Mouse (Mus musculus): Measurements from ENCODE around the gene Ddr1.

Ddr1 gene

GRCm38 (mm10) chr17:35635202-35635601, 69.2 kb downstream of the Ddr1 start:
- DNase-seq (ENCODE audit: low spot score): no peak

GRCm38 (mm10) chr17:35633992-35634391, 70.4 kb downstream of the Ddr1 start:
- no peak for DNase-seq (ENCODE audit: low spot score)

Data from ovary, postnatal 14 days (tissue).